Mouse (Mus musculus): Measurements from ENCODE around the gene Tcstv3. TPM values are rescaled to one million over a fixed set of nuclear protein-coding genes. Genes with fewer than 3 reads are reported as not detected.

Gene Tcstv3
- total and polyA plus RNA-seq, 2 experiments from 2014 or later: not detected

- WGBS: 44% methylated on average over 14 of the region's 14 CpGs
- H3K9ac ChIP-seq (replicated peaks; ENCODE audit: low read length): no peak overlapping the region
- peak; percentile 41 for TF ChIP-seq CTCF (IDR thresholded peaks at IDR 0.05; ENCODE audit: low read depth)
- no peaks in the 10 kb centered on the region for H3K27me3 ChIP-seq (ENCODE audit: insufficient read depth, low read length)
- H3K9me3 ChIP-seq (ENCODE audit: low read length): no peaks in the 10 kb centered on the region
- no peaks in the 10 kb centered on the region for H3K36me3 ChIP-seq (ENCODE audit: insufficient read depth, low read length)
- no peak overlapping the region for H3K4me3 ChIP-seq (ENCODE audit: low read length)
- no peak for ATAC-seq
- no peaks in the 10 kb centered on the region for H3K4me1 ChIP-seq (ENCODE audit: insufficient read depth, low read length)
- no peak overlapping the region for H3K27ac ChIP-seq
- peak; percentile 9 for DNase-seq (ENCODE audit: low spot score)
- H3K4me2 ChIP-seq (ENCODE audit: low read depth, low read length): peak overlapping the region; percentile 8; the same call in 1 of the 2 replicates
Measured at GRCm38 (mm10) chr13:120313584-120313983, 3.1 kb upstream of the Tcstv3 start.

GRCm38 (mm10) chr13:120320183-120320582 lies 3.5 kb downstream of the Tcstv3 start:
- Histone ChIP-seq H3K27ac (no peak overlapping the region), H3K4me1 (ENCODE audit: insufficient read depth, low read length) (no peaks in the 10 kb centered on the region), H3K36me3 (ENCODE audit: insufficient read depth, low read length) (no peaks in the 10 kb centered on the region), H3K9me3 (ENCODE audit: low read length) (no peaks in the 10 kb centered on the region), H3K27me3 (ENCODE audit: insufficient read depth, low read length) (no peaks in the 10 kb centered on the region), H3K4me2 (ENCODE audit: low read depth, low read length) (no peak overlapping the region), H3K9ac (replicated peaks; ENCODE audit: low read length) (no peak overlapping the region), H3K4me3 (ENCODE audit: low read length) (no peak overlapping the region)
- WGBS: 72% methylated on average over 3 of the region's 3 CpGs
- ATAC-seq: no peak
- no peak for DNase-seq (ENCODE audit: low spot score)
- TF ChIP-seq CTCF (IDR thresholded peaks at IDR 0.05; ENCODE audit: low read depth): no peak

GRCm38 (mm10) chr13:120320721-120321120 lies 4.0 kb downstream of the Tcstv3 start:
- Histone ChIP-seq H3K27me3 (ENCODE audit: insufficient read depth, low read length) (no peaks in the 10 kb centered on the region), H3K36me3 (ENCODE audit: insufficient read depth, low read length) (no peaks in the 10 kb centered on the region), H3K4me3 (ENCODE audit: low read length) (no peak overlapping the region), H3K9ac (replicated peaks; ENCODE audit: low read length) (no peak overlapping the region), H3K4me1 (ENCODE audit: insufficient read depth, low read length) (no peaks in the 10 kb centered on the region), H3K27ac (no peak overlapping the region), H3K4me2 (ENCODE audit: low read depth, low read length) (no peak overlapping the region), H3K9me3 (ENCODE audit: low read length) (no peaks in the 10 kb centered on the region)
- no peak for TF ChIP-seq CTCF (IDR thresholded peaks at IDR 0.05; ENCODE audit: low read depth)
- ATAC-seq (no peak), DNase-seq (ENCODE audit: low spot score) (no peak)
- WGBS: 100% methylated on average over 1 of the region's 1 CpGs

Other genes starting within 250 kb of the Tcstv3 start
- gene Gm20767, start 176.6 kb upstream of the Tcstv3 start, total RNA-seq (2014; rRNA removed): not detected in 2 replicates
- not detected in 2 replicates for gene Gm20767, start 176.6 kb upstream of the Tcstv3 start, polyA plus RNA-seq (2015; fragmentation: Nextera tagmentation; extraction: Ambion mirVana)
- gene Gm21818, start 144.4 kb upstream of the Tcstv3 start, total RNA-seq (2014; rRNA removed): not detected in 2 replicates
- gene Gm21818, start 144.4 kb upstream of the Tcstv3 start, polyA plus RNA-seq (2015; fragmentation: Nextera tagmentation; extraction: Ambion mirVana): not detected in 2 replicates
- not detected in 2 replicates for gene Gm21762, start 100.9 kb upstream of the Tcstv3 start, total RNA-seq (2014; rRNA removed)
- not detected in 2 replicates for gene Gm21762, start 100.9 kb upstream of the Tcstv3 start, polyA plus RNA-seq (2015; fragmentation: Nextera tagmentation; extraction: Ambion mirVana)
- gene Gm21731, start 77.8 kb upstream of the Tcstv3 start, total RNA-seq (2014; rRNA removed): not detected in 2 replicates
- not detected in 2 replicates for gene Gm21731, start 77.8 kb upstream of the Tcstv3 start, polyA plus RNA-seq (2015; fragmentation: Nextera tagmentation; extraction: Ambion mirVana)
- gene AF067061, start 53.8 kb upstream of the Tcstv3 start, total RNA-seq (2014; rRNA removed): not detected in 2 replicates
- not detected in 2 replicates for gene AF067061, start 53.8 kb upstream of the Tcstv3 start, polyA plus RNA-seq (2015; fragmentation: Nextera tagmentation; extraction: Ambion mirVana)
- gene BC147527, start 16.5 kb upstream of the Tcstv3 start, total RNA-seq (2014; rRNA removed): not detected in 2 replicates
- 0.15 TPM in 1 of 2 replicates, not detected in the other for gene BC147527, start 16.5 kb upstream of the Tcstv3 start, polyA plus RNA-seq (2015; fragmentation: Nextera tagmentation; extraction: Ambion mirVana)

All from hindbrain, postnatal 0 days (tissue).